Mouse (Mus musculus): ENCODE data around the gene Tmem86a. TPM values are rescaled to one million over a fixed set of nuclear protein-coding genes. Genes with fewer than 3 reads are reported as not detected.

The Tmem86a gene
- 27.7 and 27.9 TPM in 2 replicates for polyA plus RNA-seq (2015; fragmentation: Nextera tagmentation; extraction: Ambion mirVana)

DNA sequence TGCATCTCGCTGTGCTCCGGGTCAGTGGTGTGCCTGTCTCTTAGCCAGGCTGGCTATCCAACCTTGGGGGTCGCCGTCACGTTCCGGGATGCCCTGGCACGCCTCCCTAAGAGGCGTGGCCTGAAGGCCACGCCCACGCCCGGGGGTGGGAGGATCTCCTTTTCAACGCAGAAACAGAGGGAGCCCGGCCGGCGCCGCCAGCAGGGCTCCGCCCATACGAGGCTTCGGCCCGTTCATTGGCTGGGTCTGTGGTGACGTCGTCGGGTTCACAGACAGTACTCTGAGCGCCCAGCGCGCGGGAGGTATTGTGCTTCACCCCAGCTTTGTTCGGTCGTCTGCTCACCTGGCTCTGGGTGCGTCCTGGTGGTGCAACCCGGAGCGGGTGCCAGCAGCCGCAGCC, at the start of gene Tmem86a:
Gene Tmem86a (plus strand): TSS at position 236 of the 400 bp plus-strand sequence.
- WGBS, result under 1% methylated on average over 33 of the region's 33 CpGs
- Histone ChIP-seq H3K27me3 (replicated peaks; ENCODE audit: control insufficient read depth, insufficient read depth, low read length) (no peaks in the 10 kb centered on the region), H3K27ac (ENCODE audit: low read length) (peak within 1 kb of the TSS; percentile 91), H3K36me3 (ENCODE audit: control insufficient read depth, insufficient read depth) (0 out of 2 replicates have a peak, but pooled peaks cover 6% of the 10 kb centered on the region), H3K9ac (replicated peaks; ENCODE audit: low read depth, low read length) (peak within 1 kb of the TSS; percentile 92), H3K4me3 (replicated peaks; ENCODE audit: low read length) (peak within 1 kb of the TSS; percentile 90), H3K9me3 (ENCODE audit: control insufficient read depth, low read length) (no peaks in the 10 kb centered on the region), H3K4me1 (replicated peaks; ENCODE audit: control insufficient read depth, insufficient read depth, low read length) (peaks cover 16% of the 10 kb centered on the region), H3K4me2 (ENCODE audit: low read length) (peak within 1 kb of the TSS; percentile 87)
- peak; percentile 99 for ATAC-seq

DNA sequence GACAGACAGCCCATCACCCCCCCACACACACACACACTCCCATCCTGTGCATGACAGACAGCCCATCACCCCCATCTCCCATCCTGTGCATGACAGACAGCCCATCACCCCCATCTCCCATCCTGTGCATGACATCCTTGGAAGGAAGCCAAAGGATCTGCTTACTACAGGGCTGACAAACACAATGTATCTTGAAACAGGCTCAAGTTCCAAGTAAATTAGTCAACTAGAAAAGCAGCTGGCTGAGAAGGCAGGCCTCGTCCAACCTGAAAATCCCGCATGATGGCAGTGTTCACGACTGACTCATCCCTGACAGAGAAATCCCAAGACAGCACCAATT, 49.8 kb upstream of the Tmem86a start:
- Histone ChIP-seq H3K9ac (replicated peaks; ENCODE audit: low read depth, low read length) (no peak overlapping the region), H3K9me3 (ENCODE audit: control insufficient read depth, low read length) (no peaks in the 10 kb centered on the region), H3K4me3 (replicated peaks; ENCODE audit: low read length) (no peak overlapping the region), H3K27ac (ENCODE audit: low read length) (peak overlapping the region; percentile 59), H3K4me2 (ENCODE audit: low read length) (no peak overlapping the region), H3K4me1 (replicated peaks; ENCODE audit: control insufficient read depth, insufficient read depth, low read length) (peaks cover 40% of the 10 kb centered on the region), H3K27me3 (replicated peaks; ENCODE audit: control insufficient read depth, insufficient read depth, low read length) (no peaks in the 10 kb centered on the region), H3K36me3 (ENCODE audit: control insufficient read depth, insufficient read depth) (peaks cover 10% of the 10 kb centered on the region)
- peak; percentile 97 for ATAC-seq
- 22% methylated on average over 3 of the region's 3 CpGs for WGBS

DNA sequence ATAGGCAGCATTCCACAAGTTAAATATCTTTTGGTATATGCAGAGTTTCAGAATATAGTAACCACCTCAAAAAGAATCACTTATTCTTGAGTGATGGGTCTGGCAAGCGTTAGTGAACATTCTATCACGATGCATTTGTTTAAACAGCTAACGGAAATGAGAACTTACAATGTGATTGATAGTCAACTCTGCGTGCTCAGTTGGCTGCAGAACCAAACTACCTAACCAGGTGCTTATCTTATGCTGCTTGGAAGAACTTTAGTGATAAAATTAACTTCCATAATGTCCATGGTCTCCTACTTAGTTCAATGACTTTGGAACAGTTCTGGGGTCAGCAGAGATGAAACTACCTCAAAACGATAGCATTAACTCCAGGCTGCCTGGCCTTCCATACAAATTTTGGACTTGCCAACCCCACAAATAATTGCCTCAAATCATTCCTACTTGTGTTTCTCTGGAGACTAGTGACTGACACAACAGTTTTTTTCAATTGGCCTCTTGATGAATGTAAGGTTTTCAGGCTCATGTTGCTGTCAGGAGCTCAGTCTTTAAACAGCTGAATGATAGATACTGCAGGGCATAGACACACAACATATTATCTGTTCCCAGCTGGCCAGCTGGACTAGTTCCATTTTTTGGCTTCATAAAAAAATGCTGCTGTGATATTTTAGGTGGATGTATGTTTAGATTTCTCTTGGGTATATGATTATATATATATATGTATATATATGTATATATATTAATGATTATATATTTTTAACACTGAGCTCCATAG, 49.1 kb upstream of the Tmem86a start:
- Histone ChIP-seq H3K9me3 (ENCODE audit: control insufficient read depth, low read length) (no peaks in the 10 kb centered on the region), H3K27ac (ENCODE audit: low read length) (peak overlapping the region; percentile 46), H3K27me3 (replicated peaks; ENCODE audit: control insufficient read depth, insufficient read depth, low read length) (no peaks in the 10 kb centered on the region), H3K4me2 (ENCODE audit: low read length) (no peak overlapping the region), H3K4me1 (replicated peaks; ENCODE audit: control insufficient read depth, insufficient read depth, low read length) (peaks cover 40% of the 10 kb centered on the region), H3K4me3 (replicated peaks; ENCODE audit: low read length) (no peak overlapping the region), H3K9ac (replicated peaks; ENCODE audit: low read depth, low read length) (no peak overlapping the region), H3K36me3 (ENCODE audit: control insufficient read depth, insufficient read depth) (peaks cover 8% of the 10 kb centered on the region)
- 55% methylated on average over 5 of the region's 5 CpGs for WGBS
- no peak for ATAC-seq

DNA sequence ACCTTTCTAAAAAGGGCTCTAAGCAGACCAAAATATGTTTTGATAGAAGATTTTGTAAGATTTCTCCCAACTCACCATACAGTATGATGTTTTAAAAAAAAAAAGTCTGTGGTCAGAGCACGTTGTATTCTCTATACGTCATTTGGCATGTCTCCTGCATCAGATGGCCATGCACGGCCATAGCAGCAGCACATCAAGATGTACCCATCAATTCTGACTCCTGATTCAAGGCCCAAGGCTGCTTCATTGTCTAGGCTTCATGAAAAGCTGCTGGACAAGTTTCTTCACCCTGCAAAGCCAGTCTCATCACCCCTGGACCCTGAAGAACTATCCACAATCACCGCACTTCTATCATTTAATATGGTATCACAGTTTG, 48.5 kb upstream of the Tmem86a start:
- Histone ChIP-seq H3K27ac (ENCODE audit: low read length) (no peak overlapping the region), H3K9ac (replicated peaks; ENCODE audit: low read depth, low read length) (no peak overlapping the region), H3K27me3 (replicated peaks; ENCODE audit: control insufficient read depth, insufficient read depth, low read length) (no peaks in the 10 kb centered on the region), H3K9me3 (ENCODE audit: control insufficient read depth, low read length) (no peaks in the 10 kb centered on the region), H3K4me2 (ENCODE audit: low read length) (no peak overlapping the region), H3K36me3 (ENCODE audit: control insufficient read depth, insufficient read depth) (peaks cover 8% of the 10 kb centered on the region), H3K4me1 (replicated peaks; ENCODE audit: control insufficient read depth, insufficient read depth, low read length) (peaks cover 43% of the 10 kb centered on the region), H3K4me3 (replicated peaks; ENCODE audit: low read length) (no peak overlapping the region)
- no peak for ATAC-seq
- 53% methylated on average over 4 of the region's 4 CpGs for WGBS

- Histone ChIP-seq H3K9ac (replicated peaks; ENCODE audit: low read depth, low read length) (no peak overlapping the region), H3K36me3 (ENCODE audit: control insufficient read depth, insufficient read depth) (peaks cover 3% of the 10 kb centered on the region; the same call in 1 of the 2 replicates), H3K9me3 (ENCODE audit: control insufficient read depth, low read length) (no peaks in the 10 kb centered on the region), H3K4me2 (ENCODE audit: low read length) (no peak overlapping the region), H3K27me3 (replicated peaks; ENCODE audit: control insufficient read depth, insufficient read depth, low read length) (no peaks in the 10 kb centered on the region), H3K4me1 (replicated peaks; ENCODE audit: control insufficient read depth, insufficient read depth, low read length) (peaks cover 43% of the 10 kb centered on the region), H3K27ac (ENCODE audit: low read length) (peak overlapping the region; percentile 75), H3K4me3 (replicated peaks; ENCODE audit: low read length) (no peak overlapping the region)
- ATAC-seq, result no peak
- 11% methylated on average over 3 of the region's 3 CpGs for WGBS
These were observed 46.8 kb upstream of the Tmem86a start for GRCm38 (mm10) chr7:47003411-47004115.

DNA sequence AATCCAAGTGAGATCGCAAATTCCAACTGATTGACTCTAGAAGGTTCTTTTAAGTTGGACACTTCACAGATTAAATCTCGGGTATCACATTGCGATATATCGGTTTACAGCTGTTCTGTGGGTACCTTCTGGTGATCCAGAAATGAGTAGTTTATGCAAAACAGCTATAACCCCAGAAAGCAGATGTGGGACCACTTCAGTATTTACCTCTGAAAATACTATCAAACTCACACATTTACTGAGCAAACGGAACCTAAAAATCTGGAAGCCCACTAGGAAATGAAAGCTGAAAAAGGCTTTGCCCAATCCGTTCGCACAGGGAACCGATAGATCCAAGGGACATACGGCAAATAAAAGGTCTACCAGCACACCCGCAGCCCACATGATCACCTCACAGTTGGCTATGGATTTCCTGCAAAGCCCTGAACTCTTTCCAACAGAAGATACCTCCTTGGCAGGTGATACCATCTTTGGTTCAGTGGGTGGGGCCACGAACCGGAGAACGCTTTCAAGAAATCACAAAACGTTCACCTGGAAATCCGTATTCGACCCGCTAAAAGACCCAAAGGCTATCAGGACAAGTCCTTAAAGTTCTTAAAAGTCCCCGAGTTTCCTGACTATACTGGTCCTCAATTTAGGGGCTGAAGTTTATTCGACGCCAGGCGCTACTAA, 43.2 kb upstream of the Tmem86a start:
- Histone ChIP-seq H3K9me3 (ENCODE audit: control insufficient read depth, low read length) (no peaks in the 10 kb centered on the region), H3K4me3 (replicated peaks; ENCODE audit: low read length) (peak overlapping the region; percentile 91), H3K27ac (ENCODE audit: low read length) (peak overlapping the region; percentile 91), H3K4me2 (ENCODE audit: low read length) (peak overlapping the region; percentile 97), H3K4me1 (replicated peaks; ENCODE audit: control insufficient read depth, insufficient read depth, low read length) (peaks cover 42% of the 10 kb centered on the region), H3K27me3 (replicated peaks; ENCODE audit: control insufficient read depth, insufficient read depth, low read length) (no peaks in the 10 kb centered on the region), H3K9ac (replicated peaks; ENCODE audit: low read depth, low read length) (peak overlapping the region; percentile 78), H3K36me3 (ENCODE audit: control insufficient read depth, insufficient read depth) (no peaks in the 10 kb centered on the region)
- ATAC-seq, result no peak
- WGBS, result 18% methylated on average over 21 of the region's 21 CpGs

DNA sequence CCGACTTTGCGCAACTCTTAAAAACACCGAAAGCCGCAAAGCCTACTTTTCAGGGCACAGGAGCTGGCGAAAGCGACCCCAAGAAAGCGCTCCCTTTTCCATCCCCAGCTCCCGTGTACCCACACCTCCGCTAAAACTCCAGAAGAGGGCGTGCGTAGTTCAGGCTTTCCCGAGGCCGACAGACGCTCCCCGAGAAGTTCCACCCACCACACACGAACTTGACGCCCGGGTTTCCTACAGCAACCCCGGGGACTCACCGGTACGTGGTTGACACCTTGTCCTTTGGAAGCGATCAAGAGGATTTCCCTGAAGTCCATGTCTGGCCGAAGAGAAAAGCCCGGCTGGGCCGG, 42.6 kb upstream of the Tmem86a start:
- no peaks in the 10 kb centered on the region for H3K27me3 ChIP-seq (replicated peaks; ENCODE audit: control insufficient read depth, insufficient read depth, low read length)
- peak overlapping the region; percentile 97 for H3K4me2 ChIP-seq (ENCODE audit: low read length)
- H3K4me1 ChIP-seq (replicated peaks; ENCODE audit: control insufficient read depth, insufficient read depth, low read length), result peaks cover 36% of the 10 kb centered on the region
- 0% methylated on average over 25 of the region's 25 CpGs for WGBS
- no peaks in the 10 kb centered on the region for H3K9me3 ChIP-seq (ENCODE audit: control insufficient read depth, low read length)
- H3K9ac ChIP-seq (replicated peaks; ENCODE audit: low read depth, low read length), result peak overlapping the region; percentile 78
- no peaks in the 10 kb centered on the region for H3K36me3 ChIP-seq (ENCODE audit: control insufficient read depth, insufficient read depth)
- H3K4me3 ChIP-seq (replicated peaks; ENCODE audit: low read length), result peak overlapping the region; percentile 91
- peak overlapping the region; percentile 91 for H3K27ac ChIP-seq (ENCODE audit: low read length)
- peak; percentile 38 for ATAC-seq

DNA sequence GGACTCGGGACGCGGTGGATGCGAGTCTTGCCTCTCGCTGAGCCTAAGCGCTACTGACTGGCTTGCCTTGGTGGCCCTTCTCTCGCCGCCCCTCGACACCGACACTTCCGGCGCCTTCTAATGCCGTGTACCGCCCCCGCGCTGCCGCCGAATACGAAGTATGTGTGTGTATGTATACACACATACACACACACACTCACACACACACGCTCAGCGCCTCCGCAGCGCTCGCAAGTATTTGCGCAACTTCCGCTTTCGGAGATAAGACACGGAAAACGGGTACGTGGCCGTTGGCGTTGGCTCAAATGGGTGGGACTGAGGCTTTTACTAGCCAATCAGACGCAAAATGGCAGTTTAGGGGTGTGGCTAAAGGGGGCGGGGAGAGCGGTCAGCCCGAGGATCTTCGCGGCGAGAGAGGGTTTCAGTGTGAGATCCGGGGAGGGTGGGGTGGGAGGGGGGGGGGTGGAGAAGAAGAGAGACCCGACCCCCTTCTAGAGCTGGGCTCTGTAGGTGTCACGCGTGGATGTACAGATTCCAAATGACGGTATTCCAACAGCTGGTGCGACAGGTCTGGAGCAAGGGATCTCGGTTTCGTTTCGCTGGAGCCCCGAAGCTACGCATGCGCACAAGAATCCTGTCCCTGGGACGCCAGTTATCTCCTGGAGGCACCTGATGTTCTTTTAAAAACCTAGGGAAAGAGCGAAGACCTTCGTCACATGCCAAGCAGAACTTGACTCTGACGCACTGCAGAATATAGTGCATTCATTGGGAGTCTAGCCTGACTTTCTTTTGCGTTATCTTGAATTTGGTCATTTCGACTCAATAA, 42.0 kb upstream of the Tmem86a start, which contains the start of gene Spty2d1:
Gene Spty2d1 (minus strand): TSS at position 244 of the 826 bp plus-strand sequence.
- Histone ChIP-seq H3K27me3 (replicated peaks; ENCODE audit: control insufficient read depth, insufficient read depth, low read length) (no peaks in the 10 kb centered on the region), H3K4me2 (ENCODE audit: low read length) (peak within 1 kb of the TSS; percentile 97), H3K4me3 (replicated peaks; ENCODE audit: low read length) (peak within 1 kb of the TSS; percentile 91), H3K4me1 (replicated peaks; ENCODE audit: control insufficient read depth, insufficient read depth, low read length) (peaks cover 30% of the 10 kb centered on the region), H3K9ac (replicated peaks; ENCODE audit: low read depth, low read length) (peak within 1 kb of the TSS; percentile 78), H3K9me3 (ENCODE audit: control insufficient read depth, low read length) (no peaks in the 10 kb centered on the region), H3K27ac (ENCODE audit: low read length) (peak within 1 kb of the TSS; percentile 91), H3K36me3 (ENCODE audit: control insufficient read depth, insufficient read depth) (no peaks in the 10 kb centered on the region)
- WGBS, result under 1% methylated on average over 57 of the region's 57 CpGs
- ATAC-seq, result peak; percentile 95

Measured in forebrain, embryonic 16.5 days (tissue).